Comparison of ENCODE assay signal across 8 mouse cellular contexts in genomic region chr5:142627398-142627797, GRCm38 (mm10). TPM values are rescaled to one million over a fixed set of nuclear protein-coding genes. Genes with fewer than 3 reads are reported as not detected.
DNase-seq lines count a peak whose midpoint lies in the region; ATAC-seq lines count a peak whose summit lies in the region.

Gene Wipi2 (plus strand): TSS chr5:142627698.

- peaks cover 15% of the 10 kb centered on the region for H3K4me1 ChIP-seq in heart, embryonic 10.5 days
- H3K4me1 ChIP-seq in midbrain, embryonic 16.5 days (ENCODE audit: control insufficient read depth, insufficient read depth, low read length): peaks cover 18% of the 10 kb centered on the region

- WGBS in heart, embryonic 10.5 days: 85% methylated on average over 2 of the region's 2 CpGs
- WGBS in midbrain, embryonic 16.5 days: 93% methylated on average over 2 of the region's 2 CpGs

- no peaks in the 10 kb centered on the region; the same call in 1 of the 2 replicates for H3K27me3 ChIP-seq in heart, embryonic 10.5 days (ENCODE audit: insufficient read depth, poor library complexity, severe bottlenecking)
- H3K27me3 ChIP-seq in midbrain, embryonic 16.5 days (ENCODE audit: control insufficient read depth, insufficient read depth, low read depth, low read length): no peaks in the 10 kb centered on the region

- peak within 1 kb of the TSS; percentile 74 for H3K4me2 ChIP-seq in midbrain, embryonic 16.5 days (ENCODE audit: low read length)

- 0 out of 2 replicates have a peak, but pooled peaks cover 3% of the 10 kb centered on the region for H3K36me3 ChIP-seq in heart, embryonic 10.5 days
- no peaks in the 10 kb centered on the region for H3K36me3 ChIP-seq in midbrain, embryonic 16.5 days (ENCODE audit: control insufficient read depth, insufficient read depth, low read length)

- peak within 1 kb of the TSS; percentile 92 for H3K27ac ChIP-seq in heart, embryonic 10.5 days
- H3K27ac ChIP-seq in midbrain, embryonic 16.5 days (ENCODE audit: low read length): peak within 1 kb of the TSS; percentile 74

- H3K4me3 ChIP-seq in heart, embryonic 10.5 days: peak within 1 kb of the TSS; percentile 99
- H3K4me3 ChIP-seq in midbrain, embryonic 16.5 days (ENCODE audit: low read depth, low read length): peak within 1 kb of the TSS; percentile 99

- no peak for ATAC-seq in common myeloid progenitor, adult 5-6 weeks (replicated peaks; ENCODE audit: low read depth, poor library complexity, severe bottlenecking)
- no peak for ATAC-seq in midbrain, embryonic 16.5 days

- no peaks in the 10 kb centered on the region for H3K9me3 ChIP-seq in heart, embryonic 10.5 days
- no peaks in the 10 kb centered on the region for H3K9me3 ChIP-seq in midbrain, embryonic 16.5 days (replicated peaks; ENCODE audit: control insufficient read depth, low read length, poor library complexity, severe bottlenecking)

- H3K9ac ChIP-seq in midbrain, embryonic 16.5 days (ENCODE audit: low read depth, low read length): peak within 1 kb of the TSS; percentile 95

- no peak for DNase-seq in left cerebral cortex, adult 18-20 months (ENCODE audit: low spot score in 2 of 2)
- no peak for DNase-seq in left cerebral cortex, adult 9 months (ENCODE audit: low spot score in 2 of 2)
- no peak for DNase-seq in heart, embryonic 10.5 days (ENCODE audit: low spot score)
- DNase-seq in layer of hippocampus, postnatal 36 days: no peak
- no peak for DNase-seq in cerebellum, adult 11 months
- DNase-seq in thymus, adult 18-20 months: no peak

RNA-seq across cellular contexts. Expression of gene Wipi2, which starts in this region (rescaled TPM):
- 100 to 1,000 TPM in 1 of 2 experiments, 10 to 100 TPM in 1; 93.2 to 102 TPM for total RNA-seq in left cerebral cortex, adult 18-20 months (2021)
- 31.8 and 35.4 TPM in 2 replicates for total RNA-seq in common myeloid progenitor, adult 5-6 weeks (2017)
- polyA plus RNA-seq in heart, embryonic 10.5 days (2016; fragmentation: Nextera tagmentation; extraction: Ambion mirVana): 37.7 and 47.6 TPM in 2 replicates
- 100 to 1,000 TPM; 102 to 103 TPM for total RNA-seq in layer of hippocampus, postnatal 36 days (2021)
- 43.9 and 45.1 TPM in 2 replicates for polyA plus RNA-seq in midbrain, embryonic 16.5 days (2015; fragmentation: Nextera tagmentation; extraction: Ambion mirVana)
